Mouse (Mus musculus) c-Kit-negative CD71-positive TER-119-positive erythroid progenitor cells, embryonic 14.5 days (primary cell): Measurements from ENCODE around the gene B230118H07Rik.

Source experiments
- DNase-seq: peaks from one replicate; pipeline ENCODE4 v3.0.0-alpha.2; 2013; ENCODE audit warnings: low read depth, low spot score

The B230118H07Rik gene

DNA sequence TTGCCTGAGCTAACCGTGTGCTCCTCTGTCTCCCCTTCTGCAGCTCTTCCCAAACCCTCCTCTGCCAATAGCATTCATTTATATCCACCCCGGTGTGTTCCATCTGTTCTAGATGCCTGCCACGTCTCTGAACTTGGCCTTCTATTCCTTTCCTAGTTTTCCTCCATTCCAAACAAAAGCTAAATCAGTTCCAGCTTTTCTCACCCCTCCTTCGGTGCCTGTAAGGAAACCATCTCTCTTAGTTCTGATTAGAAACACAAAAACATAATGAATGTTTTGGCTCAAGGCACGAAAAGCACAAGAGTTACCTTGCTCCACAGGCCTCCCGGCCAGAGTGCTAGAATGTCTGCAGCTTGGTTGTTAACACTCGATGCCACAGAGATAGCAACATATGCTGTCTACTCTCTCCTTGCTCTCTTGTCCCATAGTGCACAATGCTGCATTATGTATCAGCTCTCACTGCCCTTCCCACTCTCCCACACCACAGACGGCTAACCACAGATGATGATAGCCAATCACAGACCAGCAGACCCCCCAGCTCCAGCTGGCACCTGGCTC, at the start of gene B230118H07Rik, which contains the start of gene Rag1:
Gene B230118H07Rik (minus strand): TSS at position 419 of the 558 bp plus-strand sequence.
Gene Rag1 (minus strand): TSS at position 388 of the 558 bp plus-strand sequence.
- no peak for DNase-seq

DNA sequence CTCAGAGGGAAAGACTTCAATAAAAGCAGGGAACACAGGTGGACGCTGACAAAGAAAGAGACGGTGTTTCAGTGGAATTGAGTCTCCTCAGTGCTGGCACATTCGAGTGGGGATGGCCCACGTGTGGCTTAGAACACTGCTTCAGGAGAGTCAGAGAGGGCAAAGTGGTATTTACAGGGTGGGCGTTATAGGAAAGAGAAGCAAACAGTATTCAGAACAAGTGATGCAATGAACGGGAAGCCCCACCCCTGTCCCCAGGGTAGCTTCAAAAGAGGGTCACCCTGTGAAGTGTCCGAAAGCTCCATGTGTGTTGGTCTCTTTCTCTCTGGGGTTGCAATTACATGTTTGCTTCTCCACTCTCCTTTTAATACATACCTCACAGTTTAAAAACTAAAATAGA, 46.3 kb upstream of the B230118H07Rik start:
- no peak for DNase-seq

DNA sequence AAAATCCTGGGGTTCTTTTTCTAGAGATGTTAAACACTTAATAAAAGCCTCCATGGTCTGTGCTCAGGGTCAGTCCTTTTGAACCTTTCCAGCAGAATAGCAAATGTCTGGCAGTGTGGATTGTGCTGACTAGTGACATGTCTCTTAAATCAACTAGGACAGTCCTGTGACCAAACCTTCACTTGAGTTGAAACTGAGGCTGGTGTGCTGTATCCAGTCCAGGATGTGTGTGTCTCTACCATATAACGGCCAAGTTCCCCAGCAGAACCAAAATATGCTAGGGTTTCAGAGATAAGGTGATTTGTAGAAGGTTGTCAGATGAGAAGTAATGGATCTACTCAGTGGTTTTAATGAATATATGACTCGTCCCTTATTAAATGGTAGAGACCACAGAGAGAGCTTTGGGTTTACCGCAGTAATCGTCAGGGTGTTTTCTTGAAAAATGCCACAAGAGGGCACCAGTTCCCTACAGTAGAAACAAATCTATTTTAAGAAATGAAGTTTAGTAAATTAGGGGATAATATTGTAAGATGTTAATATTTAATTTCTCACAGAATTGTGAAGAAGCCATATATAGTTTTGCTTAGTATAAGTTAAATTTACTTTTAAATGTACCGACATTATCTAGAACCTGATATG, 44.4 kb upstream of the B230118H07Rik start:
- DNase-seq, result no peak

- no peak for DNase-seq
Observed at GRCm38 (mm10) chr2:101693043-101693442, 43.7 kb upstream of the B230118H07Rik start.

DNA sequence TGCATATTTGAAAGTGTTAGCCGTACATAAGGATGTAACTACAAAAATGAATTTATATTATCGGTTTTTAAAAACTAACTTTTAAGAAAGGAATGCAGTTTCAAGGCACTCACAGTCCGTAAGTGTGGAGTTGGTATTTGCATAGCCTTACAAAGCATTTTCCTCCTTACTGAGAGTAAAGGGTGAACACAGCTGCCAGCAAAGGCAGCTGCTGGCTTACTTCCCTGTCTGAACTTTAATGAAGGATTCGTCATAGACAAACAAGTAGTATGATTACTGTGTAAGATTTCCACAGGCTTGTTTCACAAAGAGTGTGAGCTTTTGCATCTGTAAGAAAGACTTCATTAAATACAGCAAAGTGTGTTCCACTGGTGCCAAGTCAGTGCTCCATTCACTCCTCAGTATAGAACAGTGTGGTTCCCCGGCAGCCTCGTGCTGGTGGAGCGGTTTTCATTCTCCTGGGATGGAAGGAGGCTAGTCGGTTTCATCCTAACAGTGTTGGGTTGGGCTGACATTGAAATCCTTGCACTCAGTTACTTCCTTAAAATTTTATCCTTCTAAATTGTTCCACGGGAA, 41.0 kb upstream of the B230118H07Rik start:
- DNase-seq, result no peak

DNA sequence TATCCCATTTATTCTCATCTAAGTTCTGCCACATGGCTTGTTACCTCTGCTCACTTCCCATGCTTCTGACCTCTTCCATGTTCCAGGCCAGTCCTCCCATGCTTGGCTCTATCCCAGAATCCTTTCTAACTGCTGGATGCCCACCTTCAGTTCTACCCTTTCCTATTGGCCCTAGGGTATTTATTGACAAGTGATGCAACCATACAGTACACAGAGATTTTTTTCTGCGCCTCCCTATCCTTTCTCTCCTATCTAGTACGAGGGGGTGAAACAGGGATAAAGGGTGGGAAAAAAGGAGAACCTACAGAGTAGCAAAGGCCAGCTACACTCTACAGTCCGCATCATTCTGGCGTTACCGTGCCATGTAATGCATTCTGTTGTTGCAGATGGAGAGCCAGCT, 38.7 kb upstream of the B230118H07Rik start:
- DNase-seq, result no peak

DNA sequence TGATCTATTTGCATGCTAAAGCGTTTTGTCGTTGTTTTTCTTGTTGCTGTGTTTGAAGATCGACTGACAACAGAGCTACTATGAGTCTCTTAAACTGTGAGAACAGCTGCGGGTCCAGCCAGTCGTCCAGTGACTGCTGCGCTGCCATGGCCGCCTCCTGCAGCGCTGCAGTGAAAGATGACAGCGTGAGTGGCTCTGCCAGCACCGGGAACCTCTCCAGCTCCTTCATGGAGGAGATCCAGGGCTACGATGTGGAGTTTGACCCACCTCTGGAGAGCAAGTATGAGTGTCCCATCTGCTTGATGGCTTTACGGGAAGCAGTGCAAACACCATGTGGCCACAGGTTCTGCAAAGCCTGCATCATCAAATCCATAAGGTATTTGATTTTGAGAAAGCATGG, 35.1 kb upstream of the B230118H07Rik start:
- DNase-seq, result no peak

GRCm38 (mm10) chr2:101679164-101679784, 29.9 kb upstream of the B230118H07Rik start:
- peak; percentile 21 for DNase-seq

- DNase-seq, result peak; percentile 43
Observed at GRCm38 (mm10) chr2:101678236-101679021, 29.1 kb upstream of the B230118H07Rik start, which contains the start of gene Traf6. Gene Traf6, plus strand, starts transcription at chr2:101678429.

GRCm38 (mm10) chr2:101673547-101673946, 24.2 kb upstream of the B230118H07Rik start:
- DNase-seq, result no peak

DNA sequence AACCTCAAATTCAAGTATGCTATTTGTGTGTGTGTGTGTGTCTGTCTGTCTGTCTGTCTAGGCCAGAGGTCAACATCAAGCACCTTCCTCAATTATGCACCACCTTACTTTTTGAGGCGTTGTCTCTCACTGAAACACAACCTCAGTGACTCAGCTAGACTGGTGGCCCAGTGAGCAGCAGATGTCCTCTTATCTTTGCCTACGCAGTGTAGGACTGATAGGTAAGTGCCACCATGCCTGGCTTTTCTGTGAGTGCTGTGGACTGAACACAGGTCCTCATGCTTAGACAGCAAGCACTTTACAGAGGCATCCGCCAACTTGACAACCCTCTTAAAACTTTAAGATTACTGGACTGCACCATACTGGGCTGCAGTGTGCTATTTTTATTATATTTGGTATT, 19.4 kb upstream of the B230118H07Rik start:
- DNase-seq, result no peak

DNA sequence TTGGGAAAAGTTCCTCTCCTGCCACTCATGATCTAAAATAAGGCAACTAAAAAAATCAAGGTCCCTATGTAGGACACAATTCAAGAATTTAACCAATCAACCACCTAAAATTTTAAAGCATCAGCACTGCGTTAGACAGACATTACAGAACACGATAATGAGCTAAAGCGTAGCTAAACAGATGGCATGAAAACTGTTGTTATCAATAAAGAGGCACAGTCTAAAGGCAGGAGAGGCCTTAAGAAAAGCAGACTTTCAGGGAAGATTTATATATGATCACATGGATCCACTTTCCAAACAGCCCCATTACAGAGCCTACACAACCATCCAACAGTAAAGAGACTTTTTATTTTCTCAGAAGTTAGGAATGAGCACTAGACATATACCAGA, 16.4 kb upstream of the B230118H07Rik start:
- no peak for DNase-seq

- no peak for DNase-seq
Observed at GRCm38 (mm10) chr2:101665058-101665702, 15.8 kb upstream of the B230118H07Rik start.

DNA sequence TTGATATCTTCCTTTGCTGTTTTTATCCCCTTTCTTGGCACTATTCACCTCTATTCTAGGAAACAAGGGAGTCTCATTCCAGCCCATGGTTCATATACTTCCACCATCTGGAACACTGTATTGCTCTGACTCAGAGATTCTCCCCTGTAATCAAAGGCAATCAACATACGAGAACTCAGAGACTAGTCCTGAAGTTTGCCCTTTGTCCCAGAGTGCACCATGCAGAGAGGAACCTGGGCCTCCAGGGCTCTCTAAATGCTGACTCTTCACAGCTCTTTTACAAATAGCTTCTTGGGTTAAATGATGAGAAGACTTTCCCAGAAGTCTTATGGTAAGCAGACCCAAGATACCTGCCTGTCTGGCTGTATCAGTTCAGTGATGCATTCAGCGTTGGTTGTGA, 11.2 kb upstream of the B230118H07Rik start:
- no peak for DNase-seq

DNA sequence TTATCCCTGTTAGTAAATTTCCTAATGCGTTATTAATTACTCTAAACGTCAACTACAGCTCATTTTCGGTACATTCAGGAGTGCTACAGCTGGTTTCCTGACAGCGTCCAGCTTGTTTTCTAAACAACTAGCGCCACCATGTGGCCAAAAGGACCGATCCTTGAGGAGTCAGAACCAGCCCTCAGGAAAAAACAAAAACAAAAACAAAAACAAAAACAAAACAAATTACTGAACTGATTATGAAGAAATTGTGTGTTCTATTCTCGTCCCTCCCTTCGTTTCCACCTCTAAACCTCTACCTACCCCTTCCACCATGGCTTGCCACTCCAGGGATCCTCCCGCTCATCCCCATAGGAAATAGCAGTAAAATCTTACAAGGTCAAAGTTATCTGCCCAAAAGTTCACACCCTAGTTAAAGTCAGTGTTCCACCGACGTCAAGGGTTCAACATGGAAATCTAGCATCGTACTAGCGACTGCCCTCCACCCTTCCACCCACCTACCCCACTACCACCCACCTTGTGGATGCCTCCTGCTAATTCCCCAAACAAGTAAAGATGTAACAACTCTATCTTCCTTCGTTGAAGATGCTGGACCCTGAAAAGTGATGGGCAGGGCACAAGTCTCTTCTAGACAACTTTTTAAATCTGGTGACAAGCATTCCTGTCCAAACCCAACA, 3.7 kb upstream of the B230118H07Rik start:
- DNase-seq, result no peak

- DNase-seq, result no peak
Observed at GRCm38 (mm10) chr2:101652204-101652920, 3.0 kb upstream of the B230118H07Rik start.

DNA sequence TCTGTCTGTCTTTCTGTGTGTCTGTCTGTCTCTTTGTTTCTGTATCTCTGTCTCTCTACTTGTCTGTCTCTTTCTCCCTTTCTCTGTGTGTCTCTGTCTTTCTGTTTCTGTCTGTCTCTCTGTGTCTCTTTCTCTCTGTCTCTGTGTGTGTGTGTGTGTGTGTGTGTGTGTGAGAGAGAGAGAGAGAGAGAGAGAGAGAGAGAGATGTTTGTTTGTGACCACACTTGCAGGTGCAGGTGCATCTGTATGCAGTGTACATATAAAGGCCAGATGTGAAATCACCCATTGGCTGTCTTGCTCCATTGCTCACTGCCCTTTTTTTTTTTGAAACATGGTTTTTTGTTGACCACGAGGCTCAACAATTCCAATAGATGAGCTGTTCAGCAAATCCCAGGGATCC, 1.1 kb upstream of the B230118H07Rik start:
- DNase-seq, result no peak

DNA sequence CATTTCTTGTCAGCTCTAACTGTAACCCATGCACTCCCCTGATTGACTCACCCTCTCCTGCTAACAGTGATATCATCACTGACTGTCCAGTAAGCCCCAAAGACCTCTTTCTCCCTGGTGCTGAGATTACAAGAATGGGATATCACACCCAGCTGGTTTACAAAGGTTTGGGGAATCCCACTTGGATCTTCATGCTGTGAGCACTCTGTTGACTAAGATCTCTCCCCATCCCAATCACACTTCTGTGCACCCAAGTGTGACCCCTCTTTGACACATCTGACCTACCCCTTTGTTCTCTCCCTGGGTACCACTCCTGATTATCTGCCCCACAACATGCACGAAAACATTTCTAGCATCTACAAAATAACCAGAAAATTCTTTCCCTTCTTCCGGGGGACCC, 971 bp downstream of the B230118H07Rik start:
- DNase-seq, result no peak

- DNase-seq, result no peak
Observed at GRCm38 (mm10) chr2:101645841-101646240, 3.5 kb downstream of the B230118H07Rik start.

- DNase-seq, result no peak
Observed at GRCm38 (mm10) chr2:101639840-101640350, 9.4 kb downstream of the B230118H07Rik start.
